Mouse (Mus musculus) liver, adult 2 months (tissue): Measurements from ENCODE around the gene Rb1. TPM values are rescaled to one million over a fixed set of nuclear protein-coding genes. Genes with fewer than 3 reads are reported as not detected.
A peak's percentile ranks its signal among the peaks of the same experiment; 100 is the strongest.

ENCODE experiments used
- DNase-seq: peaks from one replicate; pipeline ENCODE4 v3.0.0-alpha.2; 2011; ENCODE audit warnings: low read depth, low spot score; ENCODE audit errors: extremely low read depth
- H3K27ac ChIP-seq: fragments of 200-500 bp; replicated peaks from 2 replicates; pipeline ENCODE4 v1.5.1; 2012; ENCODE audit warnings: low read depth, mild to moderate bottlenecking, control low read depth, inconsistent platforms, low read length; ENCODE audit not compliant: insufficient read depth
- H3K27me3 ChIP-seq: fragments of 200-500 bp; 2 replicates; pipeline ENCODE4 v1.6.1; 2012; ENCODE audit warnings: mild to moderate bottlenecking, moderate library complexity, low read length, inconsistent platforms; ENCODE audit not compliant: control insufficient read depth, insufficient read depth
- H3K36me3 ChIP-seq: fragments of 200-500 bp; 2 replicates; pipeline ENCODE4 v1.6.1; 2012; ENCODE audit warnings: low read length, inconsistent platforms; ENCODE audit not compliant: control insufficient read depth, insufficient read depth
- H3K4me1 ChIP-seq: fragments of 200-500 bp; 2 replicates; pipeline ENCODE4 v1.6.1; 2011; ENCODE audit warnings: low read length; ENCODE audit not compliant: control insufficient read depth, insufficient read depth
- H3K4me3 ChIP-seq: fragments of 200-500 bp; 2 replicates; pipeline ENCODE4 v1.5.1; 2011; ENCODE audit warnings: low read depth, mild to moderate bottlenecking, control low read depth, low read length, moderate library complexity; ENCODE audit not compliant: insufficient read depth
- H3K79me2 ChIP-seq: fragments of 200-500 bp; 2 replicates; pipeline ENCODE4 v1.6.1; 2012; ENCODE audit warnings: inconsistent platforms, mild to moderate bottlenecking, low read length, moderate library complexity; ENCODE audit not compliant: control insufficient read depth, insufficient read depth
- H3K9ac ChIP-seq: fragments of 200-500 bp; 2 replicates; pipeline ENCODE4 v1.6.1; 2012; ENCODE audit warnings: low read depth, mild to moderate bottlenecking, control low read depth, inconsistent platforms, low read length
- CTCF ChIP-seq: fragments of 200-500 bp; IDR thresholded peaks from 2 replicates; pipeline ENCODE4 v1.5.1; 2011; ENCODE audit warnings: low read depth, low read length, control low read depth
- POLR2A ChIP-seq: fragments of 200-500 bp; IDR thresholded peaks from 2 replicates; pipeline ENCODE4 v1.6.1; 2011; ENCODE audit warnings: low read length, control low read depth; ENCODE audit not compliant: insufficient read depth; ENCODE audit errors: extremely low read depth
- WGBS: fragments of 180-500 bp; shearing (Covaris S2); methylation state at CpG from one replicate; pipeline ENCODE4 v1.1.7; 2018; 5-methylcytosine and 5-hydroxymethylcytosine counted together
- polyA plus RNA-seq: library from polyadenylated mRNA; depleted of rRNA; stranded (reverse); fragments of >200 nt; gene quantifications from 2 replicates; pipeline ENCODE4 v1.2.3, GENCODE M21; 2012; rRNA removed
- total RNA-seq: library from RNA; depleted of rRNA; stranded (reverse); fragments of >200 nt; gene quantifications from 2 replicates; pipeline ENCODE4 v1.2.3, GENCODE M21; 2014; rRNA removed

The Rb1 gene
- 7.0 and 7.2 TPM in 2 replicates for total RNA-seq
- 1.1 and 1.2 TPM in 2 replicates for polyA plus RNA-seq

- peaks cover 4% of the 10 kb centered on the region; the same call in 1 of the 2 replicates for H3K79me2 ChIP-seq
- TF ChIP-seq POLR2A = 0 out of 2 replicates have a peak, but pooled peaks have one; percentile 8
- TF ChIP-seq CTCF = no peak
- H3K27ac ChIP-seq = peak within 1 kb of the TSS; percentile 20
- peak; percentile 53 for DNase-seq
- H3K4me1 ChIP-seq = peaks cover 2% of the 10 kb centered on the region; the same call in 1 of the 2 replicates
- WGBS = under 1% methylated on average over 135 of the region's 135 CpGs
- peak within 1 kb of the TSS; percentile 69 for H3K4me3 ChIP-seq
- H3K27me3 ChIP-seq = no peaks in the 10 kb centered on the region
- H3K9ac ChIP-seq = peak within 1 kb of the TSS; percentile 99
- H3K36me3 ChIP-seq = no peaks in the 10 kb centered on the region; the same call in 1 of the 2 replicates
Measured at GRCm38 (mm10) chr14:73325456-73326381, at the start of gene Rb1. Gene Rb1, minus strand, starts transcription at chr14:73325822.

GRCm38 (mm10) chr14:73374315-73374890 is 48.8 kb upstream of the Rb1 start:
- H3K36me3 ChIP-seq = peaks cover 38% of the 10 kb centered on the region
- H3K79me2 ChIP-seq = peaks cover 30% of the 10 kb centered on the region; the same call in 1 of the 2 replicates
- H3K4me1 ChIP-seq = peaks cover 46% of the 10 kb centered on the region
- 5% methylated on average over 11 of the region's 11 CpGs for WGBS
- H3K27ac ChIP-seq = peak overlapping the region; percentile 86
- peak; percentile 98 for DNase-seq
- no peaks in the 10 kb centered on the region for H3K27me3 ChIP-seq
- H3K9ac ChIP-seq = peak overlapping the region; percentile 72
- peak overlapping the region; percentile 46 for H3K4me3 ChIP-seq
- TF ChIP-seq CTCF (no peak), POLR2A (no peak)

GRCm38 (mm10) chr14:73373606-73374005 is 48.0 kb upstream of the Rb1 start:
- H3K79me2 ChIP-seq = peaks cover 27% of the 10 kb centered on the region; the same call in 1 of the 2 replicates
- H3K4me3 ChIP-seq = peak overlapping the region; percentile 2
- H3K4me1 ChIP-seq = peaks cover 46% of the 10 kb centered on the region
- H3K27ac ChIP-seq = peak overlapping the region; percentile 86
- peaks cover 31% of the 10 kb centered on the region for H3K36me3 ChIP-seq
- peak; percentile 71 for DNase-seq
- no peaks in the 10 kb centered on the region for H3K27me3 ChIP-seq
- peak overlapping the region; percentile 55; the same call in 1 of the 2 replicates for H3K9ac ChIP-seq
- WGBS = 12% methylated on average over 8 of the region's 8 CpGs
- TF ChIP-seq CTCF = no peak

GRCm38 (mm10) chr14:73372990-73373389 is 47.4 kb upstream of the Rb1 start:
- H3K36me3 ChIP-seq = peaks cover 32% of the 10 kb centered on the region
- 51% methylated on average over 4 of the region's 4 CpGs for WGBS

GRCm38 (mm10) chr14:73371577-73371976 is 46.0 kb upstream of the Rb1 start:
- peaks cover 35% of the 10 kb centered on the region for H3K4me1 ChIP-seq
- peaks cover 24% of the 10 kb centered on the region; the same call in 1 of the 2 replicates for H3K79me2 ChIP-seq
- H3K9ac ChIP-seq = no peak overlapping the region
- H3K4me3 ChIP-seq = no peak overlapping the region
- WGBS = 42% methylated on average over 4 of the region's 4 CpGs
- peak overlapping the region; percentile 5; the same call in 1 of the 2 replicates for H3K27ac ChIP-seq
- peak; percentile 57 for DNase-seq
- H3K27me3 ChIP-seq = no peaks in the 10 kb centered on the region
- no peak for TF ChIP-seq CTCF
- no peak for TF ChIP-seq POLR2A
- peaks cover 46% of the 10 kb centered on the region for H3K36me3 ChIP-seq

More at GRCm38 (mm10) chr14:73372990-73373389, 47.4 kb upstream of the Rb1 start:
- Histone ChIP-seq H3K9ac (no peak overlapping the region), H3K4me1 (peaks cover 45% of the 10 kb centered on the region), H3K27ac (no peak overlapping the region), H3K27me3 (no peaks in the 10 kb centered on the region), H3K79me2 (peaks cover 24% of the 10 kb centered on the region; the same call in 1 of the 2 replicates), H3K4me3 (no peak overlapping the region)
- TF ChIP-seq POLR2A (no peak), CTCF (no peak)
- DNase-seq = no peak
